Mouse (Mus musculus): Measurements from ENCODE around the gene Scand1. TPM values are rescaled to one million over a fixed set of nuclear protein-coding genes. Genes with fewer than 3 reads are reported as not detected.

Scand1 gene
- polyA plus RNA-seq, 1 experiment from 2014 or later: 181 TPM

DNA sequence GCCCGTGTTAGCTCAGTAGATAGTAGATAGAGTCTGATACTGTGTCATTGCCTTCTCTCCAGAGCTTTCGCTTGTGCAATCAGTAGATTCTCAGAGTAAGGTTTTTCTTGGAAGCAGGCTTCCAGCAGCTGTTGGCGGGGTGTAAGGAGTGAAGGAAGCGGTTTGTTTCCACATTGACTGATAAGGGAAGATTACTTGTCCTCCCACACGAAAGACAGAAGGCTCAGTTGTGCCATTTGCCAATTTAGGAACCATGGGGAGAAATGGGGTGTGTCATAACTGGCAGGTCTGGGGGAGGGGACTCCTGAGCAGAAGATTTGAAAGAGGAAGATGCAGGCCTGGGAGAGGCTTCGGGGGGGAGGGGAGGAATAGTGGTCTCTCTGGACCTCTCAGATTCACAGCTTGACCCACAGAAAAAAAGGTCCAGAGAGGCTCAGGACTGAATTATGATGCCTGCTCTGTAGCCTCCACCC is 11.6 kb upstream of the Scand1 start:
- no peaks in the 10 kb centered on the region for H3K27me3 ChIP-seq (ENCODE audit: insufficient read depth, low read length)
- no peak for TF ChIP-seq CTCF (IDR thresholded peaks at IDR 0.05; ENCODE audit: low read depth)
- H3K4me1 ChIP-seq (replicated peaks; ENCODE audit: insufficient read depth, low read length): peaks cover 8% of the 10 kb centered on the region; the same call in 1 of the 2 replicates
- H3K4me3 ChIP-seq (replicated peaks; ENCODE audit: low read depth, low read length): no peak overlapping the region
- 20% methylated on average over 6 of the region's 6 CpGs for WGBS
- no peaks in the 10 kb centered on the region for H3K36me3 ChIP-seq (ENCODE audit: insufficient read depth, low read length)
- H3K27ac ChIP-seq: peak overlapping the region; percentile 38
- H3K9me3 ChIP-seq (replicated peaks; ENCODE audit: low read length): no peaks in the 10 kb centered on the region
- DNase-seq (ENCODE audit: low spot score) (peak; percentile 73), ATAC-seq (replicated peaks; ENCODE audit: low FRiP score, low read depth) (peak; percentile 21; the same call in 1 of the 2 replicates)
- peak overlapping the region; percentile 21; the same call in 1 of the 2 replicates for H3K4me2 ChIP-seq (ENCODE audit: low read length)
- no peak overlapping the region for H3K9ac ChIP-seq (ENCODE audit: low read depth, low read length)

DNA sequence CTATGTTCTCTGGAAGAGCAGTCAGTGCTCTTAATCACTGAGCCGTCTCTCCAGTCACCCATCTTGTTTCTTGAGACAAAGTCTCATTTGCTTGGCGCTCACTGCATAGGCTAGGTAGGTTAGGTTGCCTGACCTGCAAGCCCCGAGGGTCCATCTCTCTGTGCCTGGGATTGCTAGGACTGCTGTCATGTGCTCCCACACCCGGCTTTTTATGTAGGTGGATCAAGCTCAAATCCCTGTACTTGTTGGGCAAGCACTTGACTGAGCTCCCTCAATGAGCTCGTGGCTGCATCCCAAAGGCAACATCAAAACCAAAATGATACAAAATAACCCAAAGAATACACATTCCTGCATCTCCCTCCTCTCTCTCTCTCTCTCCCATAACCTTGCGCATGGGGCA is 9.0 kb upstream of the Scand1 start:
- Histone ChIP-seq H3K36me3 (ENCODE audit: insufficient read depth, low read length) (no peaks in the 10 kb centered on the region), H3K4me2 (ENCODE audit: low read length) (no peak overlapping the region), H3K4me1 (replicated peaks; ENCODE audit: insufficient read depth, low read length) (peaks cover 8% of the 10 kb centered on the region; the same call in 1 of the 2 replicates), H3K27me3 (ENCODE audit: insufficient read depth, low read length) (no peaks in the 10 kb centered on the region), H3K9me3 (replicated peaks; ENCODE audit: low read length) (no peaks in the 10 kb centered on the region), H3K4me3 (replicated peaks; ENCODE audit: low read depth, low read length) (no peak overlapping the region), H3K9ac (ENCODE audit: low read depth, low read length) (no peak overlapping the region), H3K27ac (no peak overlapping the region)
- TF ChIP-seq CTCF (IDR thresholded peaks at IDR 0.05; ENCODE audit: low read depth): no peak
- ATAC-seq (replicated peaks; ENCODE audit: low FRiP score, low read depth) (no peak), DNase-seq (ENCODE audit: low spot score) (no peak)
- 91% methylated on average over 6 of the region's 6 CpGs for WGBS

DNA sequence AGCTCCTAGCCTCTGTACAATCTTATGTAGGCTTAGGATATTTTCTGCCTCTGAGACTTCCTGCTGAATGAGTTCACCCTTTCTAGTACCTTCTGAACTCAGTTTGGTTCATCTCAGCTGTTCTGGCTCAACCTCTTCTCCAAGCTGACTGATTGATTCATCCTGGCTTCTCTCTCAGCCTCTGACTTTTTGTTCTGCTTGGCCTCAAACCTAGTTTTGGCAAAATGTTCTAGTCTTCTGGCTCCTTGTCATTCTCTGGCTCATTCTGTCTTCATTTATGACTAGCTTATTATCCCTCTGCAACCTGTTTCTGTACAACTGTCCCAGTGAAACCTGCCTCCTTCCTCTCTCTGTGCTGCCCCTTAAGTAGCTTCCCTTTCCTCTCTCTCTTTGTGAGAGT is 6.0 kb upstream of the Scand1 start:
- Histone ChIP-seq H3K36me3 (ENCODE audit: insufficient read depth, low read length) (no peaks in the 10 kb centered on the region), H3K9me3 (replicated peaks; ENCODE audit: low read length) (no peaks in the 10 kb centered on the region), H3K27ac (no peak overlapping the region), H3K27me3 (ENCODE audit: insufficient read depth, low read length) (no peaks in the 10 kb centered on the region), H3K9ac (ENCODE audit: low read depth, low read length) (no peak overlapping the region), H3K4me3 (replicated peaks; ENCODE audit: low read depth, low read length) (no peak overlapping the region), H3K4me1 (replicated peaks; ENCODE audit: insufficient read depth, low read length) (no peaks in the 10 kb centered on the region), H3K4me2 (ENCODE audit: low read length) (no peak overlapping the region)
- DNase-seq (ENCODE audit: low spot score) (no peak), ATAC-seq (replicated peaks; ENCODE audit: low FRiP score, low read depth) (no peak)
- no peak for TF ChIP-seq CTCF (IDR thresholded peaks at IDR 0.05; ENCODE audit: low read depth)

DNA sequence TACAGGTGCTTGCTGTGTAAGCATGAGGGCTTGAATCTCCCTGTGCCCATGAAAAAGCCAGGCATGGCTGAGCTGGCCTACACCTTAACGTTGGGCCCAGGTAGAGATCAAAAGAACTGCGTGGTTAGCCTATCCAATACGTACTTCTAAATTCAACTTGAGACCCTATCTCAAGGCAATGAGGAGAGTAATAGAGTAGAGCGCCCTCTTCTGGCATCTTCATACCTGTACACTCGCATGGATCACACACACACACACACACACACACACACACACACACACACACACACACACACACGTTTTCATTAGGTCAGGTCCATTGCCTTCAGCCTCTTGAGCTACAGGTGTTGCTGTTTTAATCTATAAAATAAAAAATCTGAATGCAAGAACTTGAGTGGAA is 2.3 kb upstream of the Scand1 start:
- Histone ChIP-seq H3K9me3 (replicated peaks; ENCODE audit: low read length) (no peaks in the 10 kb centered on the region), H3K4me3 (replicated peaks; ENCODE audit: low read depth, low read length) (no peak overlapping the region), H3K9ac (ENCODE audit: low read depth, low read length) (no peak overlapping the region), H3K36me3 (ENCODE audit: insufficient read depth, low read length) (no peaks in the 10 kb centered on the region), H3K4me2 (ENCODE audit: low read length) (no peak overlapping the region), H3K4me1 (replicated peaks; ENCODE audit: insufficient read depth, low read length) (no peaks in the 10 kb centered on the region), H3K27ac (no peak overlapping the region), H3K27me3 (ENCODE audit: insufficient read depth, low read length) (no peaks in the 10 kb centered on the region)
- TF ChIP-seq CTCF (IDR thresholded peaks at IDR 0.05; ENCODE audit: low read depth): no peak
- no peak for ATAC-seq (replicated peaks; ENCODE audit: low FRiP score, low read depth)
- DNase-seq (ENCODE audit: low spot score): no peak
- 94% methylated on average over 6 of the region's 6 CpGs for WGBS

DNA sequence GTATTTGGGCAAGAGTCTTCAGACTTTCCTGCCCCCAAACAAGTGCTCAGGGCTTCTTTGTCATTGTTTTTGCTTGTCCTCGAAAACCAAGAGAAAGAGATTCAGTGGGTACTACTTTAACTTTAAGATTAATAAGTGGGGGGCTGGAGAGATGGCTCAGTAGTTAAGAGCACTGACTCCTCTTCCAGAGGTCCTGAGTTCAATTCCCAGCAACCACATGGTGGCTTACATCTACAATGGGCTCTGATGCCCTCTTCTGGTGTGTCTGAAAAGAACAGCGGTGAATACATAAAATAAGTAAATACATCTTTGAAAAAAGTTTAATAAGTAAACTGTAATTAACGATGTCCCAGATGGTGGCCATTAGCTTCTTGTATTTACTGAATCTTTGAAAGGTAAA is 649 bp upstream of the Scand1 start:
- H3K27me3 ChIP-seq (ENCODE audit: insufficient read depth, low read length): no peaks in the 10 kb centered on the region
- DNase-seq (ENCODE audit: low spot score) (no peak), ATAC-seq (replicated peaks; ENCODE audit: low FRiP score, low read depth) (no peak)
- peak overlapping the region; percentile 75 for H3K4me2 ChIP-seq (ENCODE audit: low read length)
- WGBS: 49% methylated on average over 3 of the region's 3 CpGs
- TF ChIP-seq CTCF (IDR thresholded peaks at IDR 0.05; ENCODE audit: low read depth): peak; percentile 38; the same call in 1 of the 2 replicates
- H3K4me3 ChIP-seq (replicated peaks; ENCODE audit: low read depth, low read length): peak overlapping the region; percentile 81
- no peaks in the 10 kb centered on the region for H3K36me3 ChIP-seq (ENCODE audit: insufficient read depth, low read length)
- H3K9me3 ChIP-seq (replicated peaks; ENCODE audit: low read length): no peaks in the 10 kb centered on the region
- H3K27ac ChIP-seq: peak overlapping the region; percentile 99; the same call in 1 of the 2 replicates
- H3K4me1 ChIP-seq (replicated peaks; ENCODE audit: insufficient read depth, low read length): no peaks in the 10 kb centered on the region
- no peak overlapping the region; the same call in 1 of the 2 replicates for H3K9ac ChIP-seq (ENCODE audit: low read depth, low read length)

DNA sequence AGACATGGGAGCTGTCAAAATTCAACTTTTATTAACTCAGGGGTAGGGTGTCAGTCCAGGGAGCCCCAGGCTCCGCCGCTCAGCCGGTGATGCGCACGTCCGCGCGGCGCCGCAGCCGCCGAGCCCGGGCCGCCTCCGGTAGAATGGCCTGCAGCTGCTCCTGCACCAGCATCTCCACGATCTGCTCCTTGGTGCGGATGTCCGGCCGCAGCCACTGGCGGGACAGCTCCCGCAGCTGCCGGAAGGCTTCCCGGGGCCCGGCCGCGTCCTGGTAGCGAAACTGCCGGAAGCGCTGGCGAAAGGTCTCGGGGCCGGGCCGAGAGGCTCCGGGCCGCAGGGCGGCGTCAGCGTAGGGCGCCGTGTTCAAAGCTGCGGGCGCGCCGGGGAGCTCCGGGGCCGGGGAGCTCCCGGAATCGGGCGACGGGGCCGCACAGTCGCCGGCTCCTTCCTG is 638 bp downstream of the Scand1 start:
- Histone ChIP-seq H3K27ac (peak overlapping the region; percentile 99), H3K4me2 (ENCODE audit: low read length) (peak overlapping the region; percentile 75), H3K36me3 (ENCODE audit: insufficient read depth, low read length) (0 out of 2 replicates have a peak, but pooled peaks cover 3% of the 10 kb centered on the region), H3K9ac (ENCODE audit: low read depth, low read length) (peak overlapping the region; percentile 93), H3K27me3 (ENCODE audit: insufficient read depth, low read length) (no peaks in the 10 kb centered on the region), H3K4me3 (replicated peaks; ENCODE audit: low read depth, low read length) (peak overlapping the region; percentile 81), H3K4me1 (replicated peaks; ENCODE audit: insufficient read depth, low read length) (no peaks in the 10 kb centered on the region), H3K9me3 (replicated peaks; ENCODE audit: low read length) (no peaks in the 10 kb centered on the region)
- TF ChIP-seq CTCF (IDR thresholded peaks at IDR 0.05; ENCODE audit: low read depth): no peak
- under 1% methylated on average over 52 of the region's 53 CpGs for WGBS
- peak; percentile 69 for ATAC-seq (replicated peaks; ENCODE audit: low FRiP score, low read depth)
- peak; percentile 73 for DNase-seq (ENCODE audit: low spot score)

DNA sequence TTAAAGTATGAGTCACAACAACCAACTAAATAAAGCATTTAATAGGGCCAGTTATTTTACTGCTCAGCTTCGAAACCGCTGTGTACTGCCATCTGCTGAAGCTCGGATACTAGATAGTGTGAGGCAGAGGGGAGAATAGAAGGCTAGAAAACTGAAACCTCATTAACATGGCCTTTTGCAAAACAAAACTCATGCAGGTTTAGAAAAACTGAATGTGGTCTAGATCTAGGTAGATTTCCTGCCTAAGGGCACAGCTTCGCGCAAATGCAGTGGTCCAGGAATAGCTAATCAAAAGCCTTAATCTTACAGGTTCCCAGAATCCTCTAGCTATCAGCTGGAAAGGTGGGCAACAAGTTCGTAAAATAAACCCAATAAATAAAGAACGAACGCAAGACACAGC is 1.1 kb downstream of the Scand1 start:
- Histone ChIP-seq H3K27ac (peak overlapping the region; percentile 99), H3K4me1 (replicated peaks; ENCODE audit: insufficient read depth, low read length) (no peaks in the 10 kb centered on the region), H3K9ac (ENCODE audit: low read depth, low read length) (peak overlapping the region; percentile 93), H3K27me3 (ENCODE audit: insufficient read depth, low read length) (no peaks in the 10 kb centered on the region), H3K4me3 (replicated peaks; ENCODE audit: low read depth, low read length) (peak overlapping the region; percentile 81), H3K36me3 (ENCODE audit: insufficient read depth, low read length) (0 out of 2 replicates have a peak, but pooled peaks cover 3% of the 10 kb centered on the region), H3K9me3 (replicated peaks; ENCODE audit: low read length) (no peaks in the 10 kb centered on the region), H3K4me2 (ENCODE audit: low read length) (peak overlapping the region; percentile 75)
- no peak for ATAC-seq (replicated peaks; ENCODE audit: low FRiP score, low read depth)
- DNase-seq (ENCODE audit: low spot score): peak; percentile 33
- 20% methylated on average over 8 of the region's 8 CpGs for WGBS
- no peak for TF ChIP-seq CTCF (IDR thresholded peaks at IDR 0.05; ENCODE audit: low read depth)
